Mouse (Mus musculus): ENCODE results near the gene St5. TPM values are rescaled to one million over a fixed set of nuclear protein-coding genes. Genes with fewer than 3 reads are reported as not detected.

Gene St5
- polyA plus RNA-seq, 1 experiment from 2014 or later: 66.9 TPM

DNA sequence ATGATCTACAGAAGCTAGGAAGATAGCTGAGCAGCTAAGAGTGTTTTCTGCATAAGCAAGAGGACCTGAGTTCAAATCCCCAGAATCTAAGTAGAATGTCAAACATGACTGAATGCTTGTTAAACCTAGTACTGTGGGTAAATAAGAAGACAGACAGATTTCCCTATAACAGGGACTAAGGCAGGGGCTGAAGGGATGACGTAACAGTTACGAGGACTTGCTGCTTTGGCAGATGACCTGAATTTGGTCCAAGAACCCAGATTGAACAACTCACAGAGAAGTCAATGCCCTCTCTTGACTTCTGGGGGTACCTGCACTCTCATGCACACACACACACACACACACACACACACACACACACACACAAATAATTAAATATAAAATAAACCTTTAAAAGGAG, 93.1 kb downstream of the St5 start:
- H3K4me3 ChIP-seq (ENCODE audit: low read length): no peak overlapping the region
- no peaks in the 10 kb centered on the region for H3K9me3 ChIP-seq (ENCODE audit: control insufficient read depth, low read length)
- no peaks in the 10 kb centered on the region for H3K36me3 ChIP-seq (ENCODE audit: control insufficient read depth, insufficient read depth, low read length)
- peaks cover 39% of the 10 kb centered on the region for H3K4me1 ChIP-seq (ENCODE audit: control insufficient read depth, insufficient read depth, low read length)
- H3K27ac ChIP-seq (ENCODE audit: low read length): no peak overlapping the region
- no peak for ATAC-seq
- 74% methylated on average over 2 of the region's 2 CpGs for WGBS
- no peak overlapping the region for H3K4me2 ChIP-seq (ENCODE audit: low read depth, low read length)
- no peak overlapping the region for H3K9ac ChIP-seq (ENCODE audit: low read depth, low read length)
- no peaks in the 10 kb centered on the region for H3K27me3 ChIP-seq (replicated peaks; ENCODE audit: control insufficient read depth, insufficient read depth, low read length)

DNA sequence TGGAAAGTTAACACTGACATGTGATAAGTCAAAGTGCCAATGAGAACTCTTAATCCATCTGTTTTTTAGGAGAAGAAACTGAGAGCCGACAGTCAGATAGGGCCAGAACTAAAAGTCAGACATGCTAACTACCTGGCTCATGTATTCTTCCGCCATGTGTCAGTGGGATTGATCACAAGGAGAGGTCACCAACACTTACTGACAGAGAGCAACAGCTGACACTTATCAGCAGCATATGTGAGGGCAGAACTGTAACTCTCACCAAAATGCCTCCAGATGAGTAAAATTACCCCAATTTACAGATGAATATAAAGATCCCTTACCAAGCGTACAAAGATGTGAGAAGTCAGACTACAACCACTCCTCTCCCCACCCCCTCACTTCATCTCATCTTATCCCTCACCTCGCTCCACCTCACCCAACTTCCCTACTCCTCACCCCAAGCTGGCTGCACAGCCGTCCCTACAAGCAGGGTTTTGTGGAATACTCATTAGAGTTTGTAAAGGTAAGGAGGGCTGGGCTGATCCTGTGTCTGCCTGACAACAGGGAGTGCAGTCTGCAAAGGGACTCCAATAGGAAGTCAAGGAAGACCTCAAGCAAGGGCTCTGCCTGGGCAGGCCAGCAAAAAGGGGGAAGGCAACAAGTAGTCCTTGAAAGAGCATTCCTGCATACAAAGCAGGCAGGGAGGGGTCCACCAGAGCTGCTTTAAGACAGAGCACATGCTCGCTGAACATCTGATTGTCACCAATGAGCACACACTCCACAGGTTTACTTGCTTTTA, 93.7 kb downstream of the St5 start:
- H3K27ac ChIP-seq (ENCODE audit: low read length): no peak overlapping the region
- H3K4me1 ChIP-seq (ENCODE audit: control insufficient read depth, insufficient read depth, low read length): peaks cover 33% of the 10 kb centered on the region
- H3K27me3 ChIP-seq (replicated peaks; ENCODE audit: control insufficient read depth, insufficient read depth, low read length): no peaks in the 10 kb centered on the region
- no peak for ATAC-seq
- H3K4me3 ChIP-seq (ENCODE audit: low read length): no peak overlapping the region
- no peaks in the 10 kb centered on the region for H3K9me3 ChIP-seq (ENCODE audit: control insufficient read depth, low read length)
- no peaks in the 10 kb centered on the region for H3K36me3 ChIP-seq (ENCODE audit: control insufficient read depth, insufficient read depth, low read length)
- no peak overlapping the region for H3K9ac ChIP-seq (ENCODE audit: low read depth, low read length)
- H3K4me2 ChIP-seq (ENCODE audit: low read depth, low read length): no peak overlapping the region
- WGBS: 70% methylated on average over 6 of the region's 6 CpGs

DNA sequence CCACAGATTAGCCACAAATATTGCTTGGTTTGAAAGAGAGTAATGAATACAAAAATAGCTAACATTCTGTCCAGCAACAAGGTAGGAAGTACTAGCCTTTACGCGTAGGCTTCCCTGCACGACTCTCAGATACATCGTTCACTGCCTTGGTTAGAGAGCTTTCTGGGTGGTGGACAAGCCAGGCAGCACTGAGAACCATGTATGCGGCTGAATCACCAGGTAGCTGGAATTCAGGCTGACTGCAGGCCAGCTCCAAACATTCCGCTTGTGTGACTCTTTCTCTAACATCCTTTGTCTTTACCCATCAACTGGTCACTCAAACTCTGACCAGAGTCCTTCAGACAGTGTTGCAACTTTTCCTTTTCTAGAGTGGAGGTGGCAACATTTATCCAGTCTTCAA, 94.6 kb downstream of the St5 start:
- Histone ChIP-seq H3K4me2 (ENCODE audit: low read depth, low read length) (no peak overlapping the region), H3K36me3 (ENCODE audit: control insufficient read depth, insufficient read depth, low read length) (no peaks in the 10 kb centered on the region), H3K9ac (ENCODE audit: low read depth, low read length) (no peak overlapping the region), H3K4me1 (ENCODE audit: control insufficient read depth, insufficient read depth, low read length) (peaks cover 28% of the 10 kb centered on the region), H3K9me3 (ENCODE audit: control insufficient read depth, low read length) (no peaks in the 10 kb centered on the region), H3K27ac (ENCODE audit: low read length) (no peak overlapping the region), H3K4me3 (ENCODE audit: low read length) (no peak overlapping the region), H3K27me3 (replicated peaks; ENCODE audit: control insufficient read depth, insufficient read depth, low read length) (no peaks in the 10 kb centered on the region)
- 94% methylated on average over 6 of the region's 6 CpGs for WGBS
- ATAC-seq: no peak

DNA sequence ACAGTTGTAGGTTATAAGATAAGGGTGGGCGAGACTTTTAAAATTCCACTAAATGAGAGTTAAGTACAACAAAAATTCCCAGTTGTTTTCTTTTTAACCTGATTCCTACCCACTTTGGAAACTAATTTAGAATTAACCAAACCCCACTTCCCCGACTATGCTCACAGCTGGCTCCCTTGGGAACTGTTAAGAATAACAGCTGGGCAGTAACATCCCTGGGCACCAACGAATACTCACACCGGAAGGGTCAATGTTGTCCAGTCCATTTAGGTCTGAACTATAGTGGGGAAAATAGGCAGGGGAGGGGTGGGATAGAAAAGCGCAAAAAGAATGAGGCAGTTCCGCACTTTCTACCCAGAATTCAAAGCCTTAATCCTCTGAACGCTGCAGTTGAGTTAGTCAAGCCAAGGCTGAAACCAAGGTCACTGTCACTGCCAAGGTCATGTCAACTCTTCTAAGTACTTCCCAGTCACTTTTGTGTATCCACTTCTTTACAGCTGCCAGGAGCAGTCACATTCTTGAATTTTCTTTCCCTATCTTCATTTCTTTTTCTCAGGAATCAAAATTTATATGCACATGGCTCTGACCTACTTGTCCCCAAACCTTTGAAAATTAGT, 96.3 kb downstream of the St5 start:
- Histone ChIP-seq H3K9me3 (ENCODE audit: control insufficient read depth, low read length) (no peaks in the 10 kb centered on the region), H3K4me2 (ENCODE audit: low read depth, low read length) (no peak overlapping the region), H3K9ac (ENCODE audit: low read depth, low read length) (no peak overlapping the region), H3K4me1 (ENCODE audit: control insufficient read depth, insufficient read depth, low read length) (peaks cover 36% of the 10 kb centered on the region), H3K27me3 (replicated peaks; ENCODE audit: control insufficient read depth, insufficient read depth, low read length) (no peaks in the 10 kb centered on the region), H3K36me3 (ENCODE audit: control insufficient read depth, insufficient read depth, low read length) (no peaks in the 10 kb centered on the region), H3K4me3 (ENCODE audit: low read length) (no peak overlapping the region), H3K27ac (ENCODE audit: low read length) (no peak overlapping the region)
- 70% methylated on average over 7 of the region's 7 CpGs for WGBS
- ATAC-seq: no peak

DNA sequence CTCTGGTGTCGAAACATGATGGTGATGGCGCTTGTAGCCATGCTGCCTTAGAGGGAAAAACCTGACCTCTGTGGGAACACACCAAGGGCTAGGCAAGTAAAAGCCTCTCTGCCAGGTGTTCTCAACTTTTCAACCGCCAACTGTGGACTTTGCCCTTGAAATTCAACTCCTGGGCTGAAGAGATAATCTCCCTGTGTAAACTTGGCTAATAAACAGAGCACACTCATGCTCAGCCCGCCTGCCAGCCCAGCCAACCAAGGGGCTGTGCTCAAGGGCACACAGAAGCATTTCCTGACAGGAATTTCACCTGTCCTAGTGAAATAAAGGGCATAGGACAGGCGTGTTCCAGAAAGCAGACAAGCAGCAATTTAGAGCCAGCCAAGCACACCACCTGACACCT, 100.8 kb downstream of the St5 start:
- Histone ChIP-seq H3K9me3 (ENCODE audit: control insufficient read depth, low read length) (no peaks in the 10 kb centered on the region), H3K27me3 (replicated peaks; ENCODE audit: control insufficient read depth, insufficient read depth, low read length) (no peaks in the 10 kb centered on the region), H3K9ac (ENCODE audit: low read depth, low read length) (peak overlapping the region; percentile 38; the same call in 1 of the 2 replicates), H3K4me1 (ENCODE audit: control insufficient read depth, insufficient read depth, low read length) (peaks cover 40% of the 10 kb centered on the region), H3K4me3 (ENCODE audit: low read length) (peak overlapping the region; percentile 19), H3K36me3 (ENCODE audit: control insufficient read depth, insufficient read depth, low read length) (no peaks in the 10 kb centered on the region), H3K27ac (ENCODE audit: low read length) (peak overlapping the region; percentile 90), H3K4me2 (ENCODE audit: low read depth, low read length) (peak overlapping the region; percentile 17)
- 42% methylated on average over 5 of the region's 5 CpGs for WGBS
- ATAC-seq: peak; percentile 96

DNA sequence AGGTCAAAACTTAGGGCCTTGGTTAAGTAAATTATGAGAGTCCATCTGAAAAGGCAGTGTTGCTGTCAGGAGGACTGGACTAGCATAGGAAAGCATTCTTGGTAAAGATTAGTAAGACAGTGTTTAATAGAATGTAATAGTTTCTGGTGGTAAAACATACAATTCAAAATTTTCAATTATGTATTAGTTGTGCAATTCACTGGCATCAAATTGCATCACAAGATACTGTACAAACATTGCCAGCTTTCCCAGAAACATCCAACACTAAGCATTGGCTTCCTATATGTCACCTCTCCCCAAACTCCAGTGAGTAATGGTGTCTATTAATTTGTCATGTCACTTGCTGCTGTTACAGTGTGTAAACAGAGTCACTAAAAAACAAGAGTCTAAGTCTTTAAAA, 101.4 kb downstream of the St5 start:
- Histone ChIP-seq H3K36me3 (ENCODE audit: control insufficient read depth, insufficient read depth, low read length) (no peaks in the 10 kb centered on the region), H3K27ac (ENCODE audit: low read length) (peak overlapping the region; percentile 86), H3K9me3 (ENCODE audit: control insufficient read depth, low read length) (no peaks in the 10 kb centered on the region), H3K4me1 (ENCODE audit: control insufficient read depth, insufficient read depth, low read length) (peaks cover 37% of the 10 kb centered on the region), H3K9ac (ENCODE audit: low read depth, low read length) (peak overlapping the region; percentile 38; the same call in 1 of the 2 replicates), H3K4me3 (ENCODE audit: low read length) (peak overlapping the region; percentile 19), H3K27me3 (replicated peaks; ENCODE audit: control insufficient read depth, insufficient read depth, low read length) (no peaks in the 10 kb centered on the region), H3K4me2 (ENCODE audit: low read depth, low read length) (peak overlapping the region; percentile 17)
- peak; percentile 13; the same call in 1 of the 2 replicates for ATAC-seq

DNA sequence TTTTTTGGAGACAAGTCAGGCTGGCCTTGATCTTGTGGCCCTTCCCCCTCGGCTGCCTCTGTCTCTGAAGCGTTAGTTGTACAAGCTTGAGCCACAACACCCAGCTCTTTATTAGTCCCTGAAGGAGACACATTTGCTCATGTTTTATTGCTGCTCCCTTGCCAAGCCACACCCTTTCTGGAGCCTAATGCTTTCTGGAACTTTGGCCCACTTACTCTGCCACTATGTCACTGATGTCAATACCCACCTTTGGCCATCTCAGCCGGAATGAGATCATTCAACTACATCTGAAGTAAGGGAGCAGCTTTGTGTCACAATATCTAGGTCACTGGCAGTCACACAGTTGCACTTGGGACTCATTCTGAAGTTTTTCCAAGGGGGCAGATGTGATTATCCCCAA, 102.7 kb downstream of the St5 start:
- H3K36me3 ChIP-seq (ENCODE audit: control insufficient read depth, insufficient read depth, low read length): no peaks in the 10 kb centered on the region
- peak; percentile 75 for ATAC-seq
- H3K27me3 ChIP-seq (replicated peaks; ENCODE audit: control insufficient read depth, insufficient read depth, low read length): no peaks in the 10 kb centered on the region
- H3K4me3 ChIP-seq (ENCODE audit: low read length): peak overlapping the region; percentile 11; the same call in 1 of the 2 replicates
- H3K27ac ChIP-seq (ENCODE audit: low read length): peak overlapping the region; percentile 91
- 0 out of 2 replicates have a peak overlapping the region, but pooled peaks have one; percentile 21 for H3K9ac ChIP-seq (ENCODE audit: low read depth, low read length)
- 34% methylated on average over 3 of the region's 3 CpGs for WGBS
- H3K4me1 ChIP-seq (ENCODE audit: control insufficient read depth, insufficient read depth, low read length): peaks cover 29% of the 10 kb centered on the region
- peak overlapping the region; percentile 45 for H3K4me2 ChIP-seq (ENCODE audit: low read depth, low read length)
- H3K9me3 ChIP-seq (ENCODE audit: control insufficient read depth, low read length): no peaks in the 10 kb centered on the region

DNA sequence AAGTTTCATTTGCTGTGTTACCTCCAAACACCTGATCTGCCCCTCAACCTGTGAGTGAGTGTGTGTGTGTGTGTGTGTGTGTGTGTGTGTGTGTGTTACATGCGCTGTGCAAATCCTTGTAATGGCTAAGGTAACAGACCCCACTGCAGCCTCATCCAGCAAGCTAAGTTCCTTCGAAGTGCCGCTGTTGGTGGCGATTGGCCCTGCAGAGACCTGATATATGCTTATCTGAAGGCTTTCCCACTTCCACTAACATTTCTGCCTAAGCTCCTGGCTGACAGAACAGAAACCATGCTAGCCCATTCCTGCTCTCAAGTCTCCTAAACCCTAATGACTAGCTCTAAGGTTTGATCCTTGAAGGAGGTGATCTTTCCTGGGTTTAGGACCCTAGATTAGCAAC, 103.4 kb downstream of the St5 start:
- Histone ChIP-seq H3K4me1 (ENCODE audit: control insufficient read depth, insufficient read depth, low read length) (peaks cover 29% of the 10 kb centered on the region), H3K27me3 (replicated peaks; ENCODE audit: control insufficient read depth, insufficient read depth, low read length) (no peaks in the 10 kb centered on the region), H3K36me3 (ENCODE audit: control insufficient read depth, insufficient read depth, low read length) (no peaks in the 10 kb centered on the region), H3K4me3 (ENCODE audit: low read length) (peak overlapping the region; percentile 11; the same call in 1 of the 2 replicates), H3K4me2 (ENCODE audit: low read depth, low read length) (peak overlapping the region; percentile 45), H3K9ac (ENCODE audit: low read depth, low read length) (0 out of 2 replicates have a peak overlapping the region, but pooled peaks have one; percentile 21), H3K9me3 (ENCODE audit: control insufficient read depth, low read length) (no peaks in the 10 kb centered on the region), H3K27ac (ENCODE audit: low read length) (peak overlapping the region; percentile 91)
- no peak for ATAC-seq
- WGBS: 66% methylated on average over 4 of the region's 4 CpGs

DNA sequence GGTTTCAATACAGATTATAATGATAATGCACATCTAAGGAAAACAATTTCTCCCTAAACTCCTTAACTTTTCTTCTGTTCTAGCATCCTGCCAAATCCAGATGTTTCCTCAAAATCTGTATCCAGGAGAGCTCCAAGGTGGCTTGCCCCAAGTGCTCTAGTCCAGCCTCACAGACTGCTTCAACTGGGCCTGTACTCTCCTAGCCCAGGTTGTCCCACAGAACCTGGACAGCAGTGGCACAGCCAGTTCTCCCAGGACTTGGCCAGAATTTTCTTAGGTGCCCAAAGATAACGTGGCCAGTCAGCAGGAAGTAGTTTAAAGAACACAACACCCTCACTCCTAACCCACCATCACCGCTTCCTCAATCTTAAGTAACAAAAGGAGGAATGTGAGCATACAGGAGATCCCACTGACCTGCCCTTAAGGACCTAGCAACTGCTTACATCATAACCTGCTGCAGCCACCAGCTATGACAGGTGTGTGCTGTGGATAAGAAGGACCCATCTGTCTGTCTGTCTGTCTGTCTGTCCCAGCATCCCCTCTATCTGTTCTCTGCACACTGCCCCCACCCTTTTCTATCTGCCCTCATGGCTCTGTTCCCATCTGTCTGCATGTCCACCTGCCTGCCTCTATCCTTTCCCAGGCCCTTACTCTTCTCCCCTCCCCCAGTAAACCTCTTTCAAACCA, 108.4 kb downstream of the St5 start:
- ATAC-seq: peak; percentile 19; the same call in 1 of the 2 replicates

More for the DNA sequence above, 108.4 kb downstream of the St5 start:
- no peak overlapping the region for H3K4me2 ChIP-seq (ENCODE audit: low read depth, low read length)
- H3K27me3 ChIP-seq (replicated peaks; ENCODE audit: control insufficient read depth, insufficient read depth, low read length): no peaks in the 10 kb centered on the region
- 78% methylated on average over 2 of the region's 2 CpGs for WGBS
- H3K4me1 ChIP-seq (ENCODE audit: control insufficient read depth, insufficient read depth, low read length): peaks cover 36% of the 10 kb centered on the region
- no peaks in the 10 kb centered on the region for H3K36me3 ChIP-seq (ENCODE audit: control insufficient read depth, insufficient read depth, low read length)
- H3K9ac ChIP-seq (ENCODE audit: low read depth, low read length): no peak overlapping the region
- no peak overlapping the region for H3K27ac ChIP-seq (ENCODE audit: low read length)
- H3K9me3 ChIP-seq (ENCODE audit: control insufficient read depth, low read length): no peaks in the 10 kb centered on the region
- no peak overlapping the region for H3K4me3 ChIP-seq (ENCODE audit: low read length)
